Mouse (Mus musculus): ENCODE measurements around the gene Plcl2. TPM values are rescaled to one million over a fixed set of nuclear protein-coding genes. Genes with fewer than 3 reads are reported as not detected.

Plcl2 gene
- polyA plus RNA-seq, 1 experiment from 2014 or later = 7.3 TPM

DNA sequence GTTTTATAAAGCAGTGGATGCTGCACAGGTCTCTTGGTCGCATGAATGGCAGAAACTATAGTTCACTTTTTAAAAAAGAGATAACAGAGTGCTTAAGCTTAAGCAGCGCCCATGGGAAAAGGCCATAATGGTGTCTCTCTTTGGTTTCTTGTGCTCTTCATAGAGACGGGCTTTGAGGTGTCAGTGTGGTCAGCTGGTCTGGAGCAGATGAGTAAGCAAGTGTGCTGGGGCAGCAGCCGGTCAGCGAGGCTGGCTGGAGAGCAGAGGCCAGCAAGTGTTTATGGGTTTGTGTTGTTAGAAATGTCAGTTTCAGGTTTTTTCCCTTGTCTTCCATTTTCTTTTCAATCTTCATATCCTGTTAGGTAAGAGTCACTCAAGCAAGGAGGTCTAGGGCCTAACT is 3.0 kb downstream of the Plcl2 start:
- WGBS = 82% methylated on average over 5 of the region's 5 CpGs
- Histone ChIP-seq H3K4me2 (ENCODE audit: low read depth, low read length) (no peak overlapping the region), H3K27me3 (ENCODE audit: control insufficient read depth, insufficient read depth, low read length) (no peaks in the 10 kb centered on the region), H3K36me3 (replicated peaks; ENCODE audit: control insufficient read depth, insufficient read depth, low read depth, low read length) (no peaks in the 10 kb centered on the region), H3K4me1 (ENCODE audit: control insufficient read depth, insufficient read depth, low read length) (peaks cover 2% of the 10 kb centered on the region; the same call in 1 of the 2 replicates), H3K9ac (replicated peaks; ENCODE audit: low read length) (no peak overlapping the region), H3K4me3 (ENCODE audit: low read depth, low read length) (no peak overlapping the region), H3K27ac (replicated peaks; ENCODE audit: low read depth, low read length) (no peak overlapping the region), H3K9me3 (replicated peaks; ENCODE audit: control insufficient read depth, low read length) (no peaks in the 10 kb centered on the region)
- ATAC-seq (replicated peaks; ENCODE audit: insufficient number of reproducible peaks, low FRiP score, low TSS enrichment, low read depth) = no peak
- DNase-seq (ENCODE audit: low spot score) = no peak

DNA sequence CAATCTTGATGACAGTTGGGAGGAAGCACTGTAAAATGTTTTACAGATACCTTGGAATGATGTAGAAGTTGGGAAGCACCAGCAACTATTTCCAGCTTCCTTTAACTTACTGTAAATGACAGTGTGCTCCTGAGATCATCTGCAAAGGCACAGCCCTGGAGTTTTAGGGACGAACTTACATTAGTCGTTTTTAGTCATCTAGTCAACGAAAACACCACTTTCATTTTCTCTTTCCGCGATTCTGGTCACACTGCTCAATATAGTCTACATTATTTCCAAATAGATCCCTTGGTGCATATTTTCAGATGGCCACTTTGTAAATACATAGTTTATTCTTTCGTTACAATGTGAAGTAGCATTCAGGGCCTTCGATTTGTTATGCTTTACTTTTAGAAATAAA is 3.6 kb downstream of the Plcl2 start:
- Histone ChIP-seq H3K4me1 (ENCODE audit: control insufficient read depth, insufficient read depth, low read length) (peaks cover 2% of the 10 kb centered on the region; the same call in 1 of the 2 replicates), H3K9ac (replicated peaks; ENCODE audit: low read length) (no peak overlapping the region), H3K27me3 (ENCODE audit: control insufficient read depth, insufficient read depth, low read length) (no peaks in the 10 kb centered on the region), H3K36me3 (replicated peaks; ENCODE audit: control insufficient read depth, insufficient read depth, low read depth, low read length) (no peaks in the 10 kb centered on the region), H3K4me2 (ENCODE audit: low read depth, low read length) (no peak overlapping the region), H3K4me3 (ENCODE audit: low read depth, low read length) (no peak overlapping the region), H3K9me3 (replicated peaks; ENCODE audit: control insufficient read depth, low read length) (no peaks in the 10 kb centered on the region), H3K27ac (replicated peaks; ENCODE audit: low read depth, low read length) (no peak overlapping the region)
- DNase-seq (ENCODE audit: low spot score) (no peak), ATAC-seq (replicated peaks; ENCODE audit: insufficient number of reproducible peaks, low FRiP score, low TSS enrichment, low read depth) (no peak)
- WGBS = 94% methylated on average over 7 of the region's 7 CpGs

DNA sequence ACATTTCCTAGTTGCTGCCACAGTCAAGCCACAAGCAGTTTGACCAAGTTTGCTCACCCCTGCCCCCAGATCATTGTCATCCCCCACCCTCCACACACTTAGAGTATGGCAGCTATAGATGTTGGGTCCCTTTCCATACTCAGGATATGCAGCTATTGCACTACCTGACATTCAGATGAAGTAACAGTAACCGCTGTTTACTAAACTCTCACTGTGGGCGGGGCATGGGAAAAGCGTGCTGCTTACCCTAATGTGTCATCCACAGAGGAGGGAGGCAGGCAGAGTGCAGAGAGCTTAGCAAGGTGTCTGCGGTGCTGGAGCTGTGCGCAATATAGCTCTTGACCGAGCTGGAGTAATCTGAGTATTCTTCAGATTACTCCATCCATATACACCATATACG is 4.2 kb downstream of the Plcl2 start:
- no peak overlapping the region for H3K4me2 ChIP-seq (ENCODE audit: low read depth, low read length)
- no peaks in the 10 kb centered on the region for H3K9me3 ChIP-seq (replicated peaks; ENCODE audit: control insufficient read depth, low read length)
- no peak for DNase-seq (ENCODE audit: low spot score)
- H3K27ac ChIP-seq (replicated peaks; ENCODE audit: low read depth, low read length) = no peak overlapping the region
- peaks cover 2% of the 10 kb centered on the region; the same call in 1 of the 2 replicates for H3K4me1 ChIP-seq (ENCODE audit: control insufficient read depth, insufficient read depth, low read length)
- no peak overlapping the region for H3K9ac ChIP-seq (replicated peaks; ENCODE audit: low read length)
- ATAC-seq (replicated peaks; ENCODE audit: insufficient number of reproducible peaks, low FRiP score, low TSS enrichment, low read depth) = no peak
- no peaks in the 10 kb centered on the region for H3K36me3 ChIP-seq (replicated peaks; ENCODE audit: control insufficient read depth, insufficient read depth, low read depth, low read length)
- no peaks in the 10 kb centered on the region for H3K27me3 ChIP-seq (ENCODE audit: control insufficient read depth, insufficient read depth, low read length)
- no peak overlapping the region for H3K4me3 ChIP-seq (ENCODE audit: low read depth, low read length)
- 95% methylated on average over 7 of the region's 7 CpGs for WGBS

DNA sequence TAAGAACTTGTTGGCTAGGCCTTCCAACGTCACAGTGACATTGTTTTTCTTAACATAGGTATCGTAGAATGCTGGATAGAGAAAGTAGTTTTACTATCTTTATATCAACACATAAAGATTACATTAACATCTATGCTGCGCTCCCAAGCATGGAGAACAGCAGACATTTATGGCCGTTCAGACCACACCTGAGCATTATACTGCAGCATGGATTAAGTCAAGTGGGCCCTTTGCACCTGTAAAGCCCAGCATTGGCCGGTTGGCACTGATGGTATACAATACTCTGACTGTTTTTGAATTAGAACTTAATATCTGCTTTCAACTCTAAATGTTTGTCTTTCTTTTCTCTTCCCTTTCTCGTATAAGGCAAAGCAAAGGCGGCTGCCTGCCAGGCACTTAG is 4.8 kb downstream of the Plcl2 start:
- H3K4me1 ChIP-seq (ENCODE audit: control insufficient read depth, insufficient read depth, low read length) = peaks cover 2% of the 10 kb centered on the region; the same call in 1 of the 2 replicates
- DNase-seq (ENCODE audit: low spot score) (no peak), ATAC-seq (replicated peaks; ENCODE audit: insufficient number of reproducible peaks, low FRiP score, low TSS enrichment, low read depth) (no peak)
- H3K4me3 ChIP-seq (ENCODE audit: low read depth, low read length) = no peak overlapping the region
- no peaks in the 10 kb centered on the region for H3K36me3 ChIP-seq (replicated peaks; ENCODE audit: control insufficient read depth, insufficient read depth, low read depth, low read length)
- H3K27me3 ChIP-seq (ENCODE audit: control insufficient read depth, insufficient read depth, low read length) = no peaks in the 10 kb centered on the region
- no peak overlapping the region for H3K9ac ChIP-seq (replicated peaks; ENCODE audit: low read length)
- H3K9me3 ChIP-seq (replicated peaks; ENCODE audit: control insufficient read depth, low read length) = no peaks in the 10 kb centered on the region
- no peak overlapping the region for H3K4me2 ChIP-seq (ENCODE audit: low read depth, low read length)
- WGBS = 88% methylated on average over 7 of the region's 7 CpGs
- no peak overlapping the region for H3K27ac ChIP-seq (replicated peaks; ENCODE audit: low read depth, low read length)

DNA sequence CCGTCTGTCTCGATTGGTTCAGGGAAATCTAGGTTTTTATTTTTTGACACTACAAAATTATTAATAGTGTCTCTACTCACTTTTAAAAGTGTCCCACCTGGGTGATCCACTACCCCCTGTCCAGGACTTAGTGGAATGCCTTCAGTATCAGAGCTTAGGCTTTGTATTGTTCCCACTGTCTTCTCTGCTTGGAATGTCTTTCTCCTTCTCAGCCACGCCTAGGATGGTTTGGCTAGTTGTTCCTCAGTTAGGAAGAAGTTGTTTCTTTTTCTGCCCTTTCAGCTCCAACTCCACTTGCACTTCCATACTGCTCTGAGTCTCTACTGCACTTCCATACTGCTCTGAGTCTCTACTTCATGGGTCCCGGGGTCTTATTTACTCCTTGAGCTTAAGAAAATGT is 6.7 kb downstream of the Plcl2 start:
- H3K4me1 ChIP-seq (ENCODE audit: control insufficient read depth, insufficient read depth, low read length) = no peaks in the 10 kb centered on the region; the same call in 1 of the 2 replicates
- no peak overlapping the region for H3K4me2 ChIP-seq (ENCODE audit: low read depth, low read length)
- 79% methylated on average over 4 of the region's 4 CpGs for WGBS
- DNase-seq (ENCODE audit: low spot score) (no peak), ATAC-seq (replicated peaks; ENCODE audit: insufficient number of reproducible peaks, low FRiP score, low TSS enrichment, low read depth) (no peak)
- H3K9me3 ChIP-seq (replicated peaks; ENCODE audit: control insufficient read depth, low read length) = no peaks in the 10 kb centered on the region
- no peak overlapping the region for H3K4me3 ChIP-seq (ENCODE audit: low read depth, low read length)
- H3K27ac ChIP-seq (replicated peaks; ENCODE audit: low read depth, low read length) = no peak overlapping the region
- H3K27me3 ChIP-seq (ENCODE audit: control insufficient read depth, insufficient read depth, low read length) = no peaks in the 10 kb centered on the region
- no peak overlapping the region for H3K9ac ChIP-seq (replicated peaks; ENCODE audit: low read length)
- H3K36me3 ChIP-seq (replicated peaks; ENCODE audit: control insufficient read depth, insufficient read depth, low read depth, low read length) = no peaks in the 10 kb centered on the region

DNA sequence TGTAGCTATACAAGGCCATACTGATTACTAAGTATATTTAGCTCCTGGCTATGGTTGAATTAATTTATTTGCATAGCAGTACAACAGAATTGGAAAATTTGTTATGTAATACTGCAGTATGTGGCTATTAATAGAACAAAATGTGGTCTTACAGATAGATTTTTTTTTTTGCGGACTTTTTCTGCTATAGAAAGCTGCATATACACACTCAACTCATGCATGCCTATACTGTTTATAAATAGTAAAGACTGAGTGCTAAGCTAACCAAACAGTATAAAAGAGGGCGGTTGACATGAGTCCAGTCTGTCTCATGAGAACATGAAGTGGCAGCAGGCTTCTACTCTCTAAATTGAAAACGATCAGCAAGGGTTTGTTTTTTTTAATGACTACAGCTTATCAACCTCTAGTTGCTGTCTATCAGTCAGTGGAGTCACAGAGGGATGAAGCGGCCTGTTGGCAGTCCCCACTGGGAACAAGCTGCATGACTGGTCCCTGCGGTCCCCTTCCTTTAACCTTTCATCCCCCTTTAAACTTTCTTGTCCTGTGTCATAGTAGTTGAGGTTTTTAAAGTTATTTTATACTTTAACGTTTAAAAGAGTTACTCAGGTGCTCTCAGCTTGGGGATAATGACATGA is 8.7 kb downstream of the Plcl2 start:
- H3K4me2 ChIP-seq (ENCODE audit: low read depth, low read length) = no peak overlapping the region

DNA sequence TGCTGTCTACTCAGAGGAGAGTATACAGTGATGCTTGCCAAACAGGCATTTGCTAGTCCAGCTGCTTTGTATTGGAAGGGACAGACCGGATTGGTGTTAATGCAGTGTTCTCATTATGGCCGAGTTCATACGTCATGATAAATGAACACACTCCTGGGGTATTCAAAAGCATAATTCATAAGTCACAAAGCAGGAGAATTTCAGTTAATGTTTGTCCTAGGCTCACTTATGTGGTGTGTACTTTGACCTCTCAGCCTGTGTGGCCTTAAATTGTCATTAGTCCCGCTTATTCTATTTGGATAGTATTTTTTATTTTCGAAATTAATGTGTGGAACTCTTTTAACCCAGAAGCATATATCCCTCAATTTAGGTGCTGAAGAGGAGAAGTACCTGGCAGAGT is 10.4 kb downstream of the Plcl2 start:
- no peak for ATAC-seq (replicated peaks; ENCODE audit: insufficient number of reproducible peaks, low FRiP score, low TSS enrichment, low read depth)

More for the DNA sequence above, 8.7 kb downstream of the Plcl2 start:
- WGBS = 77% methylated on average over 6 of the region's 6 CpGs
- no peak overlapping the region for H3K4me3 ChIP-seq (ENCODE audit: low read depth, low read length)
- no peaks in the 10 kb centered on the region for H3K36me3 ChIP-seq (replicated peaks; ENCODE audit: control insufficient read depth, insufficient read depth, low read depth, low read length)
- ATAC-seq (replicated peaks; ENCODE audit: insufficient number of reproducible peaks, low FRiP score, low TSS enrichment, low read depth) = no peak
- H3K9me3 ChIP-seq (replicated peaks; ENCODE audit: control insufficient read depth, low read length) = no peaks in the 10 kb centered on the region
- no peaks in the 10 kb centered on the region for H3K4me1 ChIP-seq (ENCODE audit: control insufficient read depth, insufficient read depth, low read length)
- H3K27me3 ChIP-seq (ENCODE audit: control insufficient read depth, insufficient read depth, low read length) = no peaks in the 10 kb centered on the region
- no peak overlapping the region for H3K9ac ChIP-seq (replicated peaks; ENCODE audit: low read length)
- H3K27ac ChIP-seq (replicated peaks; ENCODE audit: low read depth, low read length) = no peak overlapping the region
- DNase-seq (ENCODE audit: low spot score) = no peak

DNA sequence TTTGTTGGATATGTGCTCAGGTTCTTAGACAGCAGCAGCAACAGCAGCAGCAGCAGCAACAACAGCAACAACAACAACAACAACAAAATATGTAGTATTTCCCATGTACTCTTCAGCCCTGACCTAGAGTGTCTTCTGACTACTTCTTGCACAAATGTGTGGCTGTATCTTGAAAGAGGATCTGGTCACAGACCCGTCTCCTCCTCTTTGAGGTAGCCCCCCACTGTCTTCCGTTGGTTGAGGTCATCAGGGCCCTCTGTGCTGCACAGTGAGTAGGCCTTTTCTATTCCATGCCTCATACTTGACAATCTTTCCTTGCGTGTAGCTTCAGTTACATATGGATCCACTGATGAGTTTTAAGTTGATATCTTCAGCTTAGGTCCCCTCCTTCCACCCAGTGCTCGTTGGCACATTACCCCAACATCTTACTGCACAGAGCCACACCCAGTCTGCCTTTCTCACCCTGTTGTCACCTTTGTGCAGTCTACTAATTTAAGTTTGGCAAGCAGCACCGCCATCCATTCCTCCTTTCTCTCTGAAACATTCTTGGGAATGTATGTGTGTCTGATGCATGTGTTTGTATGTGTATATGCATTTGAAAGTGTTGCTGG is 13.4 kb downstream of the Plcl2 start:
- no peak overlapping the region for H3K4me3 ChIP-seq (ENCODE audit: low read depth, low read length)
- ATAC-seq (replicated peaks; ENCODE audit: insufficient number of reproducible peaks, low FRiP score, low TSS enrichment, low read depth) = no peak
- no peak for DNase-seq (ENCODE audit: low spot score)
- WGBS = 89% methylated on average over 5 of the region's 5 CpGs
- H3K4me1 ChIP-seq (ENCODE audit: control insufficient read depth, insufficient read depth, low read length) = no peaks in the 10 kb centered on the region
- no peak overlapping the region for H3K9ac ChIP-seq (replicated peaks; ENCODE audit: low read length)
- H3K9me3 ChIP-seq (replicated peaks; ENCODE audit: control insufficient read depth, low read length) = no peaks in the 10 kb centered on the region
- H3K27ac ChIP-seq (replicated peaks; ENCODE audit: low read depth, low read length) = no peak overlapping the region
- H3K4me2 ChIP-seq (ENCODE audit: low read depth, low read length) = no peak overlapping the region
- H3K36me3 ChIP-seq (replicated peaks; ENCODE audit: control insufficient read depth, insufficient read depth, low read depth, low read length) = no peaks in the 10 kb centered on the region
- H3K27me3 ChIP-seq (ENCODE audit: control insufficient read depth, insufficient read depth, low read length) = no peaks in the 10 kb centered on the region

More for the DNA sequence above, 10.4 kb downstream of the Plcl2 start:
- Histone ChIP-seq H3K9me3 (replicated peaks; ENCODE audit: control insufficient read depth, low read length) (no peaks in the 10 kb centered on the region), H3K27me3 (ENCODE audit: control insufficient read depth, insufficient read depth, low read length) (no peaks in the 10 kb centered on the region), H3K4me1 (ENCODE audit: control insufficient read depth, insufficient read depth, low read length) (no peaks in the 10 kb centered on the region), H3K27ac (replicated peaks; ENCODE audit: low read depth, low read length) (no peak overlapping the region), H3K4me2 (ENCODE audit: low read depth, low read length) (no peak overlapping the region), H3K4me3 (ENCODE audit: low read depth, low read length) (no peak overlapping the region), H3K9ac (replicated peaks; ENCODE audit: low read length) (no peak overlapping the region), H3K36me3 (replicated peaks; ENCODE audit: control insufficient read depth, insufficient read depth, low read depth, low read length) (no peaks in the 10 kb centered on the region)
- 89% methylated on average over 5 of the region's 5 CpGs for WGBS
- no peak for DNase-seq (ENCODE audit: low spot score)

Data from embryonic facial prominence, embryonic 11.5 days (tissue).